Mouse (Mus musculus) midbrain, postnatal 0 days (tissue): ENCODE measurements around the gene Tk1. TPM values are rescaled to one million over a fixed set of nuclear protein-coding genes. Genes with fewer than 3 reads are reported as not detected.

Experiments
- ATAC-seq: fragments of 200-750 bp; cut with Nextera tagmentation; 2 replicates; pipeline ENCODE4 v1.8.0; 2017; ENCODE audit warnings: moderate number of reproducible peaks, mild to moderate bottlenecking, moderate TSS enrichment, moderate library complexity; ENCODE audit not compliant: low FRiP score
- DNase-seq: peaks from one replicate; pipeline ENCODE4 v3.0.0-alpha.2; 2015; ENCODE audit warnings: low spot score
- H3K27ac ChIP-seq: fragments of 300-500 bp; sonication (generic); 2 replicates; pipeline ENCODE4 v1.5.1; 2014; ENCODE audit warnings: low read depth, mild to moderate bottlenecking, low read length, mixed read lengths
- H3K27me3 ChIP-seq: fragments of 300-500 bp; sonication (generic); 2 replicates; pipeline ENCODE4 v1.6.1; 2014; ENCODE audit warnings: low read length, control low read depth, mixed read lengths; ENCODE audit not compliant: insufficient read depth
- H3K36me3 ChIP-seq: fragments of 300-500 bp; sonication (generic); 2 replicates; pipeline ENCODE4 v1.6.1; 2014; ENCODE audit warnings: low read length, control low read depth, mixed read lengths; ENCODE audit not compliant: insufficient read depth
- H3K4me1 ChIP-seq: fragments of 300-500 bp; sonication (generic); 2 replicates; pipeline ENCODE4 v1.6.1; 2014; ENCODE audit warnings: mild to moderate bottlenecking, control low read depth, antibody characterized with exemption, low read length, mixed read lengths; ENCODE audit not compliant: insufficient read depth
- H3K4me2 ChIP-seq: fragments of 300-500 bp; sonication (generic); 2 replicates; pipeline ENCODE4 v1.6.1; 2014; ENCODE audit warnings: low read depth, mild to moderate bottlenecking, low read length, mixed read lengths; ENCODE audit not compliant: poor library complexity, severe bottlenecking
- H3K4me3 ChIP-seq: fragments of 300-500 bp; sonication (generic); 2 replicates; pipeline ENCODE4 v1.5.1; 2014; ENCODE audit warnings: low read depth, mild to moderate bottlenecking, low read length, moderate library complexity
- H3K9ac ChIP-seq: fragments of 300-500 bp; sonication (generic); replicated peaks from 2 replicates; pipeline ENCODE4 v1.6.1; 2014; ENCODE audit warnings: mild to moderate bottlenecking, low read length, moderate library complexity, mixed read lengths; ENCODE audit not compliant: poor library complexity, severe bottlenecking
- H3K9me3 ChIP-seq: fragments of 300-500 bp; sonication (generic); 2 replicates; pipeline ENCODE4 v1.6.1; 2016; ENCODE audit warnings: low read length, control low read depth
- CTCF ChIP-seq: IDR thresholded peaks from 2 replicates; pipeline ENCODE4 v1.5.1; 2016; ENCODE audit warnings: antibody characterized with exemption, mild to moderate bottlenecking
- WGBS: fragments of 180-500 bp; shearing (Covaris S2); extraction: QIAGEN DNeasy Blood & Tissue Kit; methylation state at CpG from one replicate; pipeline ENCODE4 v1.1.7; 2014; 5-methylcytosine and 5-hydroxymethylcytosine counted together
- polyA plus RNA-seq: library from polyadenylated mRNA; unstranded; fragments of >200 nt; fragmentation: Nextera tagmentation; extraction: Ambion mirVana; gene quantifications from 2 replicates; pipeline ENCODE4 v1.2.1, GENCODE M21; 2015
- total RNA-seq: library from RNA; depleted of rRNA; stranded (reverse); fragments of >200 nt; gene quantifications from 2 replicates; pipeline ENCODE4 v1.2.3, GENCODE M21; 2014

Gene Tk1
- total and polyA plus RNA-seq, 2 experiments from 2014 or later: 6.5 to 8.8 TPM

GRCm38 (mm10) chr11:117801650-117802049 is 24.2 kb downstream of the Tk1 start:
- ATAC-seq: no peak
- Histone ChIP-seq H3K9ac (no peak overlapping the region), H3K4me3 (no peak overlapping the region), H3K4me1 (no peaks in the 10 kb centered on the region), H3K4me2 (no peak overlapping the region), H3K9me3 (no peaks in the 10 kb centered on the region), H3K27ac (no peak overlapping the region), H3K27me3 (no peaks in the 10 kb centered on the region), H3K36me3 (no peaks in the 10 kb centered on the region)
- 79% methylated on average over 7 of the region's 7 CpGs for WGBS
- DNase-seq: no peak
- TF ChIP-seq CTCF: no peak

- no peaks in the 10 kb centered on the region for H3K9me3 ChIP-seq
- DNase-seq: no peak
- H3K4me2 ChIP-seq: no peak overlapping the region
- ATAC-seq: no peak
- WGBS: 78% methylated on average over 7 of the region's 7 CpGs
- H3K27ac ChIP-seq: no peak overlapping the region
- no peak overlapping the region for H3K9ac ChIP-seq
- no peak overlapping the region for H3K4me3 ChIP-seq
- H3K4me1 ChIP-seq: no peaks in the 10 kb centered on the region
- no peaks in the 10 kb centered on the region for H3K27me3 ChIP-seq
- no peaks in the 10 kb centered on the region for H3K36me3 ChIP-seq
- TF ChIP-seq CTCF: no peak
Observed at GRCm38 (mm10) chr11:117800038-117800437, 25.9 kb downstream of the Tk1 start.

GRCm38 (mm10) chr11:117799174-117799573 is 26.7 kb downstream of the Tk1 start:
- DNase-seq (no peak), ATAC-seq (no peak)
- no peaks in the 10 kb centered on the region for H3K36me3 ChIP-seq
- no peaks in the 10 kb centered on the region for H3K9me3 ChIP-seq
- no peaks in the 10 kb centered on the region for H3K27me3 ChIP-seq
- no peak overlapping the region for H3K27ac ChIP-seq
- no peaks in the 10 kb centered on the region for H3K4me1 ChIP-seq
- no peak overlapping the region for H3K4me2 ChIP-seq
- 76% methylated on average over 5 of the region's 5 CpGs for WGBS
- no peak for TF ChIP-seq CTCF
- H3K4me3 ChIP-seq: no peak overlapping the region
- H3K9ac ChIP-seq: no peak overlapping the region

DNA sequence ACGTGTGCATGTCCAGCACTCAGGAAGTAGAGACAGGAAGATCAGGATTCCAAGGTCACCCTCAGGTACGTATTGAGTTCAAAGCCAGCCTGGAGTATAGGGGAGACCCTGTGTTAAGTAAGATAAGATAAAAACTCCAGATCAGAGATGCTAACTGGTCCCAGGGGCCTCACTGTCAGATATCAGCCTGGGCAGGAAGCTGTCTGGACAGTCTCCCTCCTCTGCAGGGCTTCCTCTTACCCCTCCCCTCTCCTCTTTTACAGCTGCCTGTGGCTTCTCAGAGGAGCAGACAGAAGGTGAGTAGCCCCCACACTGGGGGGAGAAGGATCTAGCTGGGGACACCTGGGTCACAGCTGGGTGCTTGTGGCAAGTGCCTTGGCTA is 27.7 kb downstream of the Tk1 start:
- ATAC-seq: no peak
- no peaks in the 10 kb centered on the region for H3K9me3 ChIP-seq
- no peak for TF ChIP-seq CTCF
- H3K4me2 ChIP-seq: no peak overlapping the region
- WGBS: 65% methylated on average over 2 of the region's 2 CpGs
- no peaks in the 10 kb centered on the region for H3K27me3 ChIP-seq
- H3K4me3 ChIP-seq: no peak overlapping the region
- H3K27ac ChIP-seq: no peak overlapping the region
- H3K4me1 ChIP-seq: no peaks in the 10 kb centered on the region
- no peak for DNase-seq
- no peaks in the 10 kb centered on the region for H3K36me3 ChIP-seq
- H3K9ac ChIP-seq: no peak overlapping the region

- Histone ChIP-seq H3K4me3 (no peak within 1 kb of the TSS), H3K4me1 (no peaks in the 10 kb centered on the region), H3K27ac (no peak within 1 kb of the TSS), H3K4me2 (no peak within 1 kb of the TSS), H3K36me3 (no peaks in the 10 kb centered on the region), H3K9me3 (no peaks in the 10 kb centered on the region), H3K27me3 (no peaks in the 10 kb centered on the region), H3K9ac (no peak within 1 kb of the TSS)
- no peak for ATAC-seq
- 64% methylated on average over 9 of the region's 9 CpGs for WGBS
- no peak for TF ChIP-seq CTCF
- no peak for DNase-seq
Observed at GRCm38 (mm10) chr11:117797511-117798159, 28.3 kb downstream of the Tk1 start, which contains the start of gene 6030468B19Rik. TSS of gene 6030468B19Rik (plus strand) at chr11:117797660.

- ATAC-seq (no peak), DNase-seq (no peak)
- no peak overlapping the region for H3K9ac ChIP-seq
- TF ChIP-seq CTCF: no peak
- H3K27me3 ChIP-seq: no peaks in the 10 kb centered on the region
- H3K9me3 ChIP-seq: no peaks in the 10 kb centered on the region
- WGBS: 52% methylated on average over 5 of the region's 5 CpGs
- no peak overlapping the region for H3K27ac ChIP-seq
- no peak overlapping the region for H3K4me2 ChIP-seq
- H3K4me1 ChIP-seq: no peaks in the 10 kb centered on the region
- no peaks in the 10 kb centered on the region for H3K36me3 ChIP-seq
- H3K4me3 ChIP-seq: no peak overlapping the region
Observed at GRCm38 (mm10) chr11:117796954-117797353, 28.9 kb downstream of the Tk1 start.
